Mouse (Mus musculus) brain, embryonic 14.5 days (tissue): ENCODE measurements around the gene Prpf6.
A peak's percentile ranks its signal among the peaks of the same experiment; 100 is the strongest.

Experiments used
- CTCF ChIP-seq: fragments of 200-500 bp; IDR thresholded peaks from 2 replicates; pipeline ENCODE4 v1.5.1; 2012; ENCODE audit warnings: inconsistent platforms, mild to moderate bottlenecking, moderate library complexity, borderline replicate concordance; ENCODE audit not compliant: insufficient read depth, insufficient read length; ENCODE audit errors: extremely low read depth
- POLR2A ChIP-seq: fragments of 200-500 bp; IDR thresholded peaks from 2 replicates; pipeline ENCODE4 v1.6.1; 2012; ENCODE audit warnings: mild to moderate bottlenecking, inconsistent platforms, borderline replicate concordance; ENCODE audit not compliant: poor library complexity, insufficient read depth, insufficient read length, severe bottlenecking; ENCODE audit errors: extremely low read depth

GRCm38 (mm10) chr2:181623401-181623800, 31.7 kb downstream of the Prpf6 start:
- TF ChIP-seq POLR2A, result no peak
- TF ChIP-seq CTCF, result peak; percentile 33; the same call in 1 of the 2 replicates
